Mouse (Mus musculus) gastrocnemius, adult 8-10 months (tissue): ENCODE measurements around the gene Kansl3. TPM values are rescaled to one million over a fixed set of nuclear protein-coding genes. Genes with fewer than 3 reads are reported as not detected.
A peak's percentile ranks its signal among the peaks of the same experiment; 100 is the strongest.

ENCODE experiments used
- DNase-seq, 2 experiments: peaks; one replicate each; pipeline ENCODE4 v3.0.0; 2022; ENCODE audit warnings: low spot score in 2 of 2
- total RNA-seq, 4 experiments: library from RNA; stranded (reverse); gene quantifications; 2 replicates each; pipeline ENCODE4 v1.2.4; 2022

Gene Kansl3
- total RNA-seq, result 10 to 100 TPM; 34.1 to 50.1 (median 38.7) TPM

- DNase-seq, result peak; percentile 73 to 80
These were observed at the start of gene Kansl3 for GRCm38 (mm10) chr1:36368969-36369645. Kansl3 (minus strand) TSS chr1:36369181.

DNA sequence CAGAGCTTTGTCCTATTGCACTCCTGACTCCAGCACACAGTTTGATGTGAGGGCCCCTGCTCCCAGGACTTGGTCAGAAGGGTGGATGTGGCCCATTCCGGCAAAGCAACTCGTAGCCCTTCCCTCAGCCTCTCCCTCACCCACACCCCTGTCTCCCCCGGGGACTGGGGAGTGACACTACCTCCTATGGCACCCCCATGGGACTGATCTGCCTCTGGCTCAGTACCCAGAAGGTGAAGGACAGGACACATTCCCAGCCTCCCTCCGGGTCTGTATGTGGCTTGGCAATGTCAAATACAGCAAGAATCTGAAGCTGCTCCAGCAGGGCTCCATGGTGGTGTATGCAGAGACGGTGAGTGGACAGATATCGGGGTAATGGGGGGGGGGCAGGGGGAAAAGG lies 35.5 kb upstream of the Kansl3 start:
- DNase-seq, result no peak

DNA sequence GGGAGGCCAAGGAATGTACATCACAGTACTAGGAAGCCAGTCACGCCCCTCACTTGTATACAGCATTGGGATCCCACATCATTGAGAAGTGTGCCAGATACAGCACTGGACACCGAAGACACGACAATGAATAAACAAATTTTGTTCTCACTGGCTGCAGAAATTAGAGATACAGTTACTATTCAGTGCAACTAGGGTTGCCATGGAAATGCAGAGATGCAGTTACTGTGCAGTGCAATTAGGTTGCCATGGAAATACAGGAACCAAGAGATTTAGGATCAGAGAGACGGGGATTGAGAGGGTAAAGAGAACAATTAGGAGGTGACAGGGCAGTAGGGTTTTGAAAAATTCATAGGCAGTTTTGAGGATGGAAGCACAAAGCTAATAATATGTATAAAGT lies 32.5 kb upstream of the Kansl3 start:
- DNase-seq, result no peak

GRCm38 (mm10) chr1:36397041-36397440 lies 28.1 kb upstream of the Kansl3 start:
- DNase-seq, result no peak

DNA sequence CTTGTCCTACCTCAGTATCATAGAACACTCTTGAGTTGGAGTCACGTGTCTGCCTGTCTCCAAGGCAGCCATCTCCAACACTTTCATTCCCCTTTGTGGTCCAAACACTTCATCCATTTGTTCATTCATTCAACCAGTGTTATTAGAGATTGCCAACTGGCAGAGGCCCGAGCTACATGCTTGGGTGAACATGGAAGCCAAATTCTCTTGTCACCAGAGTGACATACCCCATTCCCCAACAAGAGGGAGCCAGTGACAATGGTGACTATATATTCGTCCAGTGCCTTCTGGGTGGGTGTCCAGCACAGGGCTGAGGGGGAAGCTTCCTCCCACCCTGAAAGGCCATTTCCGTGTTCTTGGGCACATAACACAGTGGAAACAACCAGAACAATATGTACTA lies 10.6 kb upstream of the Kansl3 start:
- no peak for DNase-seq

DNA sequence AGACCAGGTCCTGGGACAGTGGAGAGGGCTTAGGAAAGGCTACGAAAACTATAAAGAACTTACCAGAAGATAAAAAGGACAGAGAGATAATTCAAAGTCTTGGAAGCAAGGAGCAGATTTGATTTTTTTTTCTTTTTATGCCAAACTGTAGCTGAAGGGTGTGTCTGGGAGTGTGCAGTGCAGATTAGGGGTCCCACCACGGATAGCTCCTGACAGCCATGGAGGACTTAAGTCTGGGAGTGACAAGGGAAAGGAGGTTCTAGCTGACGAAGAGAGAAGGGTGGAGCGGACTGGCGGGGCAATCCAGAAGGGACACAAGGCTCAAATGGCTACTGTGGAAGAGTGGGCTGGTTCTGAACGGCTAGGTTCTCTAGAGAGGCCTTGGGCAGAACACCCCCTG lies 9.9 kb upstream of the Kansl3 start:
- DNase-seq, result no peak

DNA sequence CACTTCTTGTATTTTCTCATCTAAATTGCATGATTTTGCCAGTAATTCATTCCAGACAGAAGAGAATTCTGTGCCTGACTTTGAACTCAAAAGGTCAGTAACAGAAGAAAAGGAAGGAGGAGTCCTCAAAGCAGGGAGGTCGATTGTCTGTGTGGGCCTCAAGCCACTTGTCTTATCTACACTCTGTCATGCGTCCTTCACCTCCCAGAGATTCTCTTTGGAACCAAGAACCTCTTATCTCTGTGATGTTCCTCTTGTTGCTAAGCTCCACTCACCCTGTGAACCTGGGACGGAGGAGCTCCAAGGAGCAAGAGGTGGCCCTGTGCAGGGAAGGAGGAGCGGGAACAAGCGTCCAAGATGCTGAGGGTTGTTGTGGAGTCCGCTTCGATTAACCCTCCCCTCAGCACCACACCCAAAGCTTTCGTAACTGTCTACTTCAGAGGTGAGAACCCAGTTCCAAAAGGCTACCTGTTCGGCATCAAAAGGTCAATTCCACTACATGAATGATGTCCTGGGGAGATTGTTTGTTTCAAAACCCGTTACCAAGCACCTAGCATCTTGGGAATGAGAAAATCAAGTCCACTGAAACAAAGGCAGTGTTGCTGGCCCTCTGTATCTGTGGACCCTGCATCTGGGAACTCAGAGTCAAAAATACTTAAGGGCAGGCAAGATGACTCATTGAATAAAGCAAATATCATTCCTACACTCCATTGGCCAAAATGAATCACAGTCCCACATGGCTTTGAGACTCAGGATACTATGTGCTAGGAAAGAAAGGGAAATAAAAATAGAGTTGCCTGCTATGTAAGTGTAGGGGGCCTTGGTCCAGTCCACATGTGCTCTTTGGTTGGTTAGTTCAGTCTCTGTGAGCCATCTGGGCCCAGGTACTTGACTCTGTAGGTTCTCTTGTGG lies 3.2 kb upstream of the Kansl3 start, which contains the start of gene Fer1l5:
Fer1l5 (plus strand) TSS at position 358 of the 912 bp plus-strand sequence.
- no peak for DNase-seq

GRCm38 (mm10) chr1:36370918-36371317 lies 1.9 kb upstream of the Kansl3 start:
- no peak for DNase-seq

DNA sequence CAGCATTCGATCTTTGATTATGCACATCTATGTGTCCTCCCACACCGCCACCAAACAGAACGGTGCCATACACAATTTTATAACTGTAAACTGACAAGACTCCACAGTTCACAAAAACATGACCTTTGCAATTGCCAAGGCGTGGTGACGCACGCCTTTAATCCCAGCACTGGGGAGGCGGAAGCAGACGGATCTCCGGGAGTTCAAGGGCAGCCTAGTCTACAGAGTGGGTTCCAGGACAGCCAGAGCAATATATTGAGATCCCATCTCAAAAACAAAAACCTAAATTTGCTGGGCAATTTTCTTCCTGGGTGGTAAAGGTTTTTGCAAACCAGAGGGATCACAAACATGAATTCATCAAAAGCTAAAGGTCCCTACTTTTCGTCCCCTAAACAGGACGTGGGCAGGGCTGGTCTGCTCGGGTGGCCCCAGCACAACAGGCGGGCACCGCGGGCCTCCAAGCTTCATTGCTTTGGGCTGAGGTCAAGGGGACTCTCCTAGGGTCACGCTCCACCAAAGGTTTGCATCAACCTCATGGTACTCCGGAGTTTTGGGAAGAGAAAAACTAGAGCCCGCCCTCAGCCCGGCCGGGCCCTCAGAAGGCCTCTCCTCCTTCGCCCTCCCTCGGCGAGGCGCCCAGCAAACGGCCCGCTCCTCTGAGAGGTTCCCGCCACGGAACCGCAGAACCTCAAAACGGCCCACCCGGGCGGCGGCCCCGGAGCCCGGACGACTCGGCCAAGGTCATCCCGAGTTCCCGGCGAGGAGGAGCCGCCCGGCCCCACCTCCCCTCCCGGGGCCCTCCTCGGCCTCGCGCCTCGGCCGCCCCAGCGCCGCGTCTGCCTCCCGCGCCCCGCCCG lies 641 bp downstream of the Kansl3 start:
- DNase-seq, result peak; percentile 39 to 52

DNA sequence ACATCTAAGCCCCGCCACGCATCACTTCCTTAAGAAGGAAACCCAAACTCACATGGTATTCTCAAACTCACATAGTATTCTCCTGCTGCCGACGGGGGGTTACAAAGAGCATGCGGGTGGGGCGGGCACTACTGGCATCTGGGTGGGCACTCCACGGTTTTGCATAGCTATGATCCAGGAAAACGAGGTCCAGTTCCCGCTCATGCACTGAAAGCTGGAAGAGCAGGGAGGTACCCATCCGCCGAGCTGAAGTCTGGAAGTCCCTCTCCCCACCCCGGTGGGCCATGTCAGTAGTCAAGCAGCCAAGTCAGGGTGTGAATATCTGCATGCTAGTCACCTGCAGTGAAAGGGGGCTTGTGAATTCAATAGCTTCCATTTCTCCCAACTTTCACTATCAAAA lies 1.3 kb downstream of the Kansl3 start:
- no peak for DNase-seq

DNA sequence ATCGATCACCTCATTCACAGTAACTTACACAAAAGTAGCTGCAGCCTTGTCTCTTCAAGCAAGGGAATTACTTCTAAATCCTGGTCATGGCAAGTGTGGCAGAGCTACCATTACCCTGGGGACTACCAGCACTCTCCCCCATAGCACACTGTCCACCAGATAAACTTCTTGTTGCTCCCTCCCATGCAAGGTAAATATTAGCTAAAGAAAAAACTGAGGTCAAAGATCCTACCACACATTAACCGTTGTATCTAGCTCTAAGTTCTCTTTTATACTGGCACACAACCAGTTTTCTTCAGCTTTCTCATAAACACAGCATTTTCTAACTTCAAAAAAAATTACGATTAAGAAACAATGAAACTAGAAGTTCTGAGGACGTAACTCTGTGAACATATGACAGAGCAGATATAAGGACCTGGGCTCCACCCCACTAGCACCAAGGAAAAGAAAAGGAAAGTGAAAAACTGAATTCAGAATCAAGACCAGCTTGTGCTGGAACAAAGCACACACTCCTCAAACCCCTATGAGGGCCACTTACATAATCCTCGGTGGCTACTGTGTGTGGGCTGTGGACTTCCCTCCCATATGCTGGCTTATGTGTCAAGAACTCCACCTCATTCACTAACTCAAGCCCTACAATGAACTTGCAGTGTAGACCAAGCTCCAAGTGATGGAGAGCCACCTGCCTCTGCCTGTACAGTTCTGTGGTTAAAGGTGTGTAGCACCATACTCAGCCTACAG lies 11.9 kb downstream of the Kansl3 start:
- no peak for DNase-seq

- DNase-seq, result no peak
These were observed 16.6 kb downstream of the Kansl3 start for GRCm38 (mm10) chr1:36352351-36352750.

- DNase-seq, result no peak
These were observed 26.4 kb downstream of the Kansl3 start for GRCm38 (mm10) chr1:36342547-36342946.

DNA sequence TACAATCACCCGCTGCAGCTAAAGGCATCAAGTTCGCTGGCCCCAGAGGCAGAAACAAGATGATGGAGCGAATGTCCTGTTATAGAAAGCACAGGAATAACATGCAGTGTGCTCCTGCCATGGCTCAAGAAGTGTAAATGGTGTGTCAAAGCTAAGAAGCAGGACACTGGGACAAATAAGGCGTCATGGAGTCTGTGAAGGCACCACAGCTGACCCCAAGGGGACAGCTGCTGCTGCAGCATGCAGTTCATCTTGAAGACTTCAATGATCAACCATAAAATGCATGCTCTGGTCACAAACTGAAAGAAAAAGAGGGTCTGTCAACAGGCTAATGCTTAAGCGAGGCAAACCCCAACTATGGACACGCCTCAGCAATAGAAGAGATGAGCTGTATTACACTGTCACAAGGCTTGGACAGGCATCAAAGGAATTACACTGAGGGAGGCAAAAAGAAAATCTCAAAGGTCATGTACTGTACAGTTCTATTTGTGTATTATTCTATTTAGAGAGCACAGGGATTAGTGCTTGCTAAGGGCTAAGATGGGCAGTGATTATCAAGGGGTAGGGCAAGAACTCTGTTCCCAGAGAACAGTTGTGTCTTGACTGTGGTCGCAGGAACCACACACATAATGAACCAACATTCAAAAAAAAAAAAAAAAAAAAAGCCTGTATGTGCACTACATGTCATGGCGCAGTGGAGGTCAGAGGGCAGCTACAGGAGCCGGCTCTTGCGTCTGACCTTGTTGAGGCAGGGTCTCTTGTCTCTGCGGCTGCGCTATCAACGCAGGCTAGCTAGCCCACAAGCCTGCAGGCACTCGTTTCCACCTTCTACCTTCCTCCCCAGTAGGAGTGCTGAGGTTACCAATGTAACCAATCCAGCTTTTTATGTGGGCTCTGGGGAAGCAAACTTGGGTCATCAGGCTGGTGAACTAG lies 35.8 kb downstream of the Kansl3 start:
- no peak for DNase-seq

GRCm38 (mm10) chr1:36331743-36332142 lies 37.2 kb downstream of the Kansl3 start:
- DNase-seq, result no peak

- DNase-seq, result no peak
These were observed 42.2 kb downstream of the Kansl3 start for GRCm38 (mm10) chr1:36326815-36327214.

DNA sequence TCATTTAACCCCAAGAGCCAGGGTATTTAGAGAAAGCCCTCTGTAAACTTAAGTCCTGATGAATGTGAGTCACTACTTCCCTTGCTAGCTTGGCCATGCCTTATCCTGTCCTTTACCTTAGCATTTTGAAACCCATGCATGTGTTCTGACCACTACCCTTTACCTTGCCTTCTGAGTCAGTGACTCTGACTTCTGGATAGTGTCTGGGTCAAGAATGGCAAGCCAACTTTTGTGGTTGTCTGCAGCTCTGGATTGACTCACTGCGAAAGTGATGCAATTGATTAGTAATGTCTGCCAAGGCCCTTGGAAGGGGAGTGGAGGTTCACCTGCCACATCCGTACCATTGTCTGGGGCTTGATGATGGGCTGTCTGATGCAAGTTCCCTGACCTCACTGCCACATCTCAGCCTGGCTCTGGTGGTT lies 43.1 kb downstream of the Kansl3 start:
- no peak for DNase-seq

DNA sequence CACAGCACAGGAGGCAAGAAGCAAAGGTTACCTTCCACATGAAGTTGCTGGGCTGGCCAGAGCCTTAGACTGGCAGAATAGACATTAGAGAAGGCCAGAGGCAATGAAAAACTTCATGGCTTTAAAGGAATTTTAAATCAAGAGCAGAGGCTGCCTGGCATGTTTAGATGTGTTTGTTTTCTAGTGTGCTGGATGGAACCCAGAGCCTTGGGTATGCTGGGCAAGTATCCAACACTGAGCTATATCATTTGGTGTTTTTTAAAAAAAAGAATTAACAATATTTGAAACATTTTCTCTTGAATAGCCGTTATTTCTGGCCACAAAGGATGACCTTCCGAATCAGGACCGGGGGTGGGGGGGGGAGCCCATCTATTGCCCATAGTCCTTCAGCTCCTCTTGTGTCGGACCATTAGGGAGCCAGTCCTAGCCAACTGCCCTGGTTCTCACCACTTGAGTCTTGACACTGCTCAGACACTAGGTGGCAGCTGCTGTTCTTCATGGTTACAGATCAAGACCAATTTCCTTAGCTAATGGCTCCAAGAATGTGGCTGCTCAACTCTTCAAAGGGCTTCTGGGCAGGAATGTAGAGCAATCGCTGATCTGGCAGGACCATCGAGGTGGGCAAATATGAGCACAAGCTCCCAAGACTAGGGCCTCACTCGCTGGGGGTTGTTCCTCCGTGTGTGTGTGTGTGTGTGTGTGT lies 45.1 kb downstream of the Kansl3 start:
- no peak for DNase-seq

DNA sequence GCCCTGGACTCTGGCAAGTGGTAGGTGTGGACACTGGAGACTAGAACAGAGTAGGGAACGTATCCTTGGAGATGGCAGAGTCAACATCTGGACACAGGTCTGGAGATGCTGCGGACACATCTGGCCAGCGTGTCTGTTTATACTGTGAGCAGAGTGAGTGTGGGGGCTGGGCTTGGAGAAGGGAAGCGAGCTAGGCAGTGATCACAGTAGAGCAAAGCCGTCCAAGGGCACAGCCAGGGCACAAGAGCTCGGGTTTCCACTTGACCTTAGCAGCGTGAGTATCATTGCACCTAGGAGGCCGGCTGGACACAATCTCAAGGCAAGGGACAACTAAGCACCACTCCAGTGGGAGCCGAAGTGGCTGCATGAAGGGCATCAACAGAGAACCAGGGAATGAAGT lies 45.9 kb downstream of the Kansl3 start:
- DNase-seq, result peak in 1 of 2 experiments; percentile 56
